ENCODE assay signal across 23 mouse cellular contexts in genomic region chr9:70244115-70244514, GRCm38 (mm10). TPM values are rescaled to one million over a fixed set of nuclear protein-coding genes. Genes with fewer than 3 reads are reported as not detected.
DNase-seq lines count a peak whose midpoint lies in the region; TF ChIP-seq lines count a peak whose summit lies in the region.
"Had no signal": no experiment of that assay in that cellular context is flagged by ENCODE, and none has a peak within 500 bp of the region (broad histone marks: within the 10 kb centered on the region; RNA-seq: fewer than 3 reads in every experiment).

No protein-coding gene starts in this region.

- H3K4me1 ChIP-seq in embryonic fibroblast, embryonic 13.5 days (ENCODE audit: control insufficient read depth, insufficient read depth, low read length) = peaks cover 18% of the 10 kb centered on the region
- H3K4me1 ChIP-seq: forebrain, embryonic 13.5 days; hindbrain, embryonic 15.5 days had no signal

- H3K27ac ChIP-seq in embryonic fibroblast, embryonic 13.5 days (ENCODE audit: insufficient read depth, low read length) = 0 out of 2 replicates have a peak overlapping the region, but pooled peaks have one; percentile 22
- H3K27ac ChIP-seq: embryonic facial prominence, embryonic 13.5 days; forebrain, embryonic 13.5 days; hindbrain, embryonic 15.5 days; limb, embryonic 15.5 days; neural tube, embryonic 15.5 days had no signal

- DNase-seq in spleen, adult 12 weeks (ENCODE audit: low spot score) = peak; percentile 15
- no peak for DNase-seq in spleen, postnatal 10 days (ENCODE audit: low spot score in 2 of 2)
- peak; percentile 76 for DNase-seq in CD4-positive, CD25-positive, alpha-beta regulatory T cell, adult 2 months (ENCODE audit: low read depth, low spot score)
- peak; percentile 34 to 67 for DNase-seq in natural killer cell, adult 2 months (ENCODE audit: low spot score in 2 of 2)
- DNase-seq in lung, postnatal 10 days = no peak
- no peak for DNase-seq in Muller cell, postnatal 12 days (ENCODE audit: inconsistent ontology term)
- no peak for DNase-seq in right cerebral cortex, adult 18-20 months
- DNase-seq: adrenal gland, postnatal 10 days; cerebellum, adult 8-10 months; cerebellum, postnatal 36 days; embryo, embryonic 11 days; layer of hippocampus, adult 9-11 months; lung, adult 18-20 months; lung, postnatal 36 days; midbrain, embryonic 14.5 days; right cerebral cortex, postnatal 14 days had no signal

- TF ChIP-seq POLR2A in embryonic fibroblast, embryonic 13.5 days (IDR thresholded peaks at IDR 0.05; ENCODE audit: low read depth, low read length) = no peak

- no peak overlapping the region for H3K4me3 ChIP-seq in embryonic fibroblast, embryonic 13.5 days (ENCODE audit: insufficient read depth, low read length)
- H3K4me3 ChIP-seq: embryonic facial prominence, embryonic 13.5 days; forebrain, embryonic 13.5 days; hindbrain, embryonic 15.5 days; limb, embryonic 15.5 days; megakaryocyte, embryonic 14.5 days; neural tube, embryonic 15.5 days had no signal

- no peak for TF ChIP-seq CTCF in embryonic fibroblast, embryonic 13.5 days (IDR thresholded peaks at IDR 0.05; ENCODE audit: borderline replicate concordance, insufficient read depth, low read length)

RNA-seq across cellular contexts. Expression of gene Myo1e, which starts 37.0 kb away (rescaled TPM):
- polyA plus RNA-seq in embryonic fibroblast, embryonic 13.5 days (2011; ENCODE audit: insufficient read length, low read depth, missing spikeins) = 43.6 TPM in 2 replicates

Comparison
In these comparisons a context has a peak if more than half of its experiments do, and no peak if none do; other contexts are left out.
1. DNase-seq: peak in spleen, adult 12 weeks (single experiment), CD4-positive, CD25-positive, alpha-beta regulatory T cell, adult 2 months (single experiment) and natural killer cell, adult 2 months (2 of 2); none in spleen, postnatal 10 days (0 of 2), lung, postnatal 10 days (single experiment), Muller cell, postnatal 12 days (single experiment) and right cerebral cortex, adult 18-20 months (single experiment).